Mouse (Mus musculus): ENCODE results near the gene Ttll5. TPM values are rescaled to one million over a fixed set of nuclear protein-coding genes. Genes with fewer than 3 reads are reported as not detected.
A peak's percentile ranks its signal among the peaks of the same experiment; 100 is the strongest.

Ttll5 gene
- total RNA-seq, 2 experiments from 2014 or later, result 41.5 to 46.8 TPM

DNA sequence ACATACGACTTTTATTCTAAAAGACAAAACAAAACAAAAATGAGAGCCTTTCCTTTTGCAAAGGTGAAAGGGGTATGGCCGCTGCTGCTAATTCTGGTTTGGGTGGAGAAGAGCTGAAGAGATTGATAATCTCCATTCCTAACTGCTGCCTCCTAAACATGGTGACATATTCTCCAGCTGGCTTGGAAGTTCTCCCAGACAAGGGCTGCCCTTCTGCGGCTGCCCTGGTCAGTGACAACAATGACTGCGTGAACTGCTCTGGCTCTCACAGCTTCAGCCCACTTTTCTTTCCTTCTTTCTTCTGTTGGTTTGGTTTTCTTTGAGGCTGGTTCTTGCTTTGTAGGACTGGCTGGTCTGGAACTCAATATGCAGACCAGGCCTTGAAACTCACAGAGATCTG, 163.7 kb downstream of the Ttll5 start:
- DNase-seq (ENCODE audit: low spot score in 2 of 2), result no peak
- intact Hi-C loops (cut with DNase I), result no loop called here

DNA sequence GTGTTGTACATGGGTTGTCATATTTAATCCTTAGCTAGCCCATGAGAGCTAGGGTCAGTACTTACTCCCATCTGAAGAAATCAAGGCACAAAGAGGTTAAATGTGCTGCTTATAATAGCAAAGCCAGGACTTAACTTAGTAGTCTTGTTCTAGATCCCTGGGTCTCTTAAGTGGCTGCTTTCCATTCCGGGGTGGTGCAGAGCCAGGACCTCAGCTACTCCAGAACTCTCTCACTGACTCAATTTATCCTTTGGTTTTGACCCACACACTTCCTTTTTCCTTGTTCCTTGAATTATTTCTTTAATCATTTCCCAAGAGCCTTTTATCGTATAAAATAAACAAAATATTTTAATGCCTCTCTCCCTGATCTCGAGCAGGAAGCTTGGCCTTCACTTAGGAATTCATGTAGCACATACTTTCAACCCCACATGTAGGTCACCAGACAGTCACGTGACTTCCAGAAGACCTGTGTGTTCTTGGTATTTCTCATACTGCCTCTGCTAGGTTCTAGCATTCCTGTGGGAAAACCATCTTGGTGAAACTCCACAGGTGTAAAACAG, 164.4 kb downstream of the Ttll5 start:
- intact Hi-C loops (cut with DNase I), result no loop called here
- no peak for DNase-seq (ENCODE audit: low spot score in 2 of 2)

DNA sequence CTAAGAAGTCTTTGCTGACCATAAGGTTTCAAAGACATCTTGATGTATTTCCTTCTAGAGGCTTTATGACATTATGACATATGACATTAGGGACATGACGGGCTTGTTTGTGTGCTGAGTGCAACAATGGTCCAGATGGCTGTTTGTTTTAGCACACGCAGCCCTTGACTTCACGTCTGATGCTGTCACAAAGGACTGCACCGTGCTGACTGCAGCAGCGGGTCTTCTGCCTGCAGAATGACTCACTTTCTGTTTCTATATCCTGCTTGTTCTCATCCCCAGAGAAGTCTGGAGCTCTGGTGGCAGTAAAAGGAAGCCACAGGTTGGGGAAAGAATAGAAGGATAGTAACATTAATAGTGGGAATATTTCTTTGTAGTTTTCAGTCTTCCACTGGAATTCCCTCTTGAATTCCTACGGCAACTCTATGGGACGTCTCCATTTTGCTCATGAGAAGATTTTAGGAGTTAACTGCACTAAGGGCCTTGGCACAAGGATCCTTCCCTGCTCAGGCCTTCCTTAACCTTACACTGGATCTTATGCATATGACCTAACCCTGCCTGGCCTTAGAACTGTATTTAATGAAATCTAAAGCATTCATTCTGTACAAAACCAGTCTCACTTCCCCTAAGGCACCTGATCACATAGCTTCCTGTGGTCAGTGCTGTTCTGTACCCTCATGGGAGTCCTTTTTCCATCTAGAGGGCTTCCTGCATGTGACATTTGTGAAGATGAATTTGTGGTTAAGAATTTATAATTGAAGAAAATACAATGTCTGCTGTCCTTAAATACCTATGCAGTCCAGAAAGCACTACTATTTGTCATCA, 167.8 kb downstream of the Ttll5 start:
- DNase-seq (ENCODE audit: low spot score in 2 of 2), result no peak
- intact Hi-C loops (cut with DNase I), result no loop called here

DNA sequence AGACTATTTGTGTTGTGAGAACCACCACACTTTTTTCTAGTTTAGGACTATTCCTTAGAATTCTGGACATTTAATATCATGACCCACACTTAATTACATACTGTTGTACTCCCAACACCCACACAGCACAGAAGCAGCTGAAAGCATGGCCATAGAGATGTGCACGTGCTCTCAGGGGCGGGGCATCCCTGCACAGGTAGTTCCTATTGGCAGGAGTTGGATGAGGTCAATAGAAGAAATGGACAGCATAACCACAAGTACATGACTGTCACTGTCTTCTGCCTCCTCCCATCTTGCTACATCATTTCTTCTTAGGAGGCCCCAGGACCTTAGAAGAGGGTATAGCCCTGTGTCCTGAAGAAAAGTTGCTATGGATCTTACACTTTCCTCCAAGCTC, 168.4 kb downstream of the Ttll5 start:
- intact Hi-C loops (cut with DNase I), result no loop called here
- DNase-seq (ENCODE audit: low spot score in 2 of 2), result no peak

DNA sequence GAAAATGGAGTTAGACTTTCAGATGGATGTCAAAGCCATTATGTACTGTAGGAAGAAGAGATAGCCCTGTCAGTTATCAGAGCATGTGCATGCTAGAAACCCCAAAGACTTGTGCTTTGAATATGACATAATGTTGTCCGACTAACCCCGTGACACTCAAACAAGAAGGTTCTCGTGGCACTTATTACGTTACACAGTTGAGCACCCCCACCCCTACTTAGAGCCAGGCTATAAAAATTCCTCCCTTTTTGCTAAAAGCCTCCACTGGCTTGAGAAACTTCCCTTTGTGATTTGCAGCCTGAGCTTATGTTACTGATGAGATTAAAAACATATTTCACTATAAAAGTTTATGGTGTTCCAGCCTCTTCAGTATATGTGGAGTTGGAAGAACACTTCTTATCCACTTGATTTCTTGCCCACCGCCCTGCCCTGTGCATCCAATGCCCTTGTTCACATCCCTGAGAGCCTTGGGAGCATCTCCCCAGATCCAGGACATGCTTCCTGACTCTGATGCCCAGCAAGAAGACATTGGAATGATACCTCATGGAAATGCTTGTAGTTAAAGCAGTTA, 169.4 kb downstream of the Ttll5 start:
- DNase-seq (ENCODE audit: low spot score in 2 of 2), result no peak
- intact Hi-C loops (cut with DNase I), result no loop called here

DNA sequence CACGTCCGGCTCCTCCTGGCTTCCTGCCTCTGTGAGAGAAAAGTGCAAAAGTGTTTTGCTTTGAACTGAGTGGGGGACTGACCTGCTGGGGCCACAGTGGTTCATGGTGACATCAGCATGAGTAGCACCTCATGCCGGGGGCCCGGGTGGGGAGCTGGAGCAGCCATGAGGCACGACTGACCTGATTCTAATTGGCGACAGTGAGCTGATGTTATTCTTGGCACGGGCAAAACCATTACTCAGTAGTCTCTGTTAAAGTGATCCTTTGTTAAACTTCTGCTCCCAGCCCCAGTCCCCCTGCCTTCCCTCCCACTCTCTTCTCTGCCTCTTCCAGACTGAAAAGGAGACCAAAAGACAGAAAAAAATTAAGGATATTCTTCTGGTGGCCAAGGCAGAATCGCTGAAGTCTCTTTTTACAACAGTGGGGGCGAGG, 176.2 kb downstream of the Ttll5 start:
- peak; percentile 15 to 55 for DNase-seq (ENCODE audit: low spot score in 2 of 2)
- intact Hi-C loops (cut with DNase I), result no loop called here

DNA sequence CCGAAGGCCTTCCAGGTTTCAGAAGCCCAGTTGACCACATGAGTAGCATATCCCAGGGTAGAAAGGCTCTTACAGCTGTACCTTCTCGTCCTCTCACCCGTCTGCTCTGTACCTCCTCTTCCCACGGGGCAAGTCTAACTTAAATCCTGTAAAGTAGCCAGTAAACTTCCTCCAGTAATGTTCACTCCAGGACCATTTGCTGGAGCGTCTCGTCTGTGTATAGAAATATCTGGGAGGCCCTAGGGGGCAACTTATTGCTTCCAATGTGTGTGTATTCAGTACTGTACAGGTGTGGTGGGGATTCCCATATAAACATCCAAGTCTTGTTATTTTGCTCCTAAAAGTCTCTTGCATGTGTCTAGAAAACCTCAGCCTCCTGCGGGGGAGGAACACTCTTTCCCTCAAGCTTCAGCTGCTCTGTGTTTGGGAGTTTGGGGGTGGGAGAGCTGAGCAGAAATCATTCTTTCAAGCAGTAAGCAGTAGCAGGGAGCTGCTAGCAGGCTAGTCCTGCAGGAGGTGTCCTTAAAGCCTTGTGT, 176.7 kb downstream of the Ttll5 start:
- peak; percentile 60 to 70 for DNase-seq (ENCODE audit: low spot score in 2 of 2)
- intact Hi-C loops (cut with DNase I), result no loop called here

DNA sequence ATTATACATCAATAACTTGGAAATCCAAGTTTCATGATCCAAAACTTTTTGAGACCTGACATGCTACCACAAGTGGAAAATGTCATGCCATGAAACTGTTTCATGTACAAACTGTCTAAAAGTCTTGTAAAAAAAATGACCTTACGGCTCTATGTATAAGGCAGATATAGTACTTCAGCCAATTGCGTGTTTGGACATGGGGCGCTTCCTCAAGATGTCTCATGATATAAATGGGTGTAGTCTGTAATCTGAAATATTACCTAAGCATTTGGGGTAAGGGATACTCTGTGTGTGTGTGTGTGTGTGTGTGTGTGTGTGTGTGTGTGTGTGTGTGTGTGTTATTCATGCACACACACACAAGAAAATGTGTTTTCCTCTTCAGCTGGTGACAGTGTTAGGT, 180.2 kb downstream of the Ttll5 start:
- intact Hi-C loops (cut with DNase I), result no loop called here
- DNase-seq (ENCODE audit: low spot score in 2 of 2), result no peak

DNA sequence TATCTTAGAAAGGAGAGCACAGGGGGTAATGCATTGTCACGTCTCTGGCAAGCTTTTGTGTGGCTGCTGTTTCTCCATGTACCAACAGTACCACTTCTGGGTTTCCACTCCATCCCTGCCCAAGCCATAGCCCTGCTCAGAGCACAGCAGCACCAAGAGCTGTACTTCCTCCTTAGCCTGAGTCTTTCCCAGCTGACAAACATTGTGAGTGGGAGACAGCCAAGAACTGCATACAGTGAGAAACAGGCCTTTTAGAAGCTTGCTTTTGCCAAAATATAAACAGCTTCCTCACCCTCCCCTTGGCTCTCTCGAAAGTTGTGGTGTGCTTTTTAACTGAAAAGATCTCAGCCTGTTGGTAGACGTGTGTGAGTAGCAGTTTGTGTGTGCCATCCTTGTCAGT, 182.9 kb downstream of the Ttll5 start:
- no peak for DNase-seq (ENCODE audit: low spot score in 2 of 2)
- intact Hi-C loops (cut with DNase I), result no loop called here

DNA sequence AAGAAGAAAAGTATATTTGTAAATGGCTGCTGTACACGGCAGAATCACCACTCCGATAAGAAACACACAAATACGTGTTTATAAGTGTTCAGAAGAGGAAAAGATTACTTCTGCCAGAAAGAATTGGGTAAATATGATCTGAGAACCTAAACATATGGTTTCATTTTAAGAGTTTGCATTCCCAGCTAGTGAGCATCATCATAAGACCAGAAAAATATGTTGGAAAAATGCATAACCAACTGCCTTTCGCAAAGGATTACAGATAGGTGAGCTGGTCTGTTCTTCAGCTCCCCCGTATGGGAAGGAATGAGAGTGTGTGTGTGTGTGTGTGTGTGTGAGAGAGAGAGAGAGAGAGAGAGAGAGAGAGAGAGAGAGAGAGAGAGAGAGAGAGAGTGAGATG, 186.2 kb downstream of the Ttll5 start:
- no peak for DNase-seq (ENCODE audit: low spot score in 2 of 2)
- intact Hi-C loops (cut with DNase I), result no loop called here

DNA sequence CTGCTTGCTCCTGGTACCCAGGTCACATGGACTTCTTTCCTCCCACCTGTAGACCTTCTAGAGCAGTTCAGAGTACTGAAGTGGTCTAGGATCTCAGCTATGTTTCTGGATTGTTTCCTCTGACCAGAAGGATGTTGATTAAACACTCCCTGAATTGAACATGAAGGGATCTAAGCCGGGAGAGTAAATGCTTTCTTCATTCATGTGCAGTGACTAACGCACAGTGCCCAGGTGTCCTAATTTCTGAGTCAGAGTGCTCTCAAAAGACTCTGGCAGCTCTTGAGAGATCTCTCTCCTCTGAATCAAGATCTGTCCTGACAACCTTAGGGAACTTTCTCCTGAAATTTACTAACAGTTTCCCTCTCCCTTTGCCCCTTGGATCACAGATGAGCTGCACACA, 187.7 kb downstream of the Ttll5 start:
- no peak for DNase-seq (ENCODE audit: low spot score in 2 of 2)
- intact Hi-C loops (cut with DNase I), result no loop called here

DNA sequence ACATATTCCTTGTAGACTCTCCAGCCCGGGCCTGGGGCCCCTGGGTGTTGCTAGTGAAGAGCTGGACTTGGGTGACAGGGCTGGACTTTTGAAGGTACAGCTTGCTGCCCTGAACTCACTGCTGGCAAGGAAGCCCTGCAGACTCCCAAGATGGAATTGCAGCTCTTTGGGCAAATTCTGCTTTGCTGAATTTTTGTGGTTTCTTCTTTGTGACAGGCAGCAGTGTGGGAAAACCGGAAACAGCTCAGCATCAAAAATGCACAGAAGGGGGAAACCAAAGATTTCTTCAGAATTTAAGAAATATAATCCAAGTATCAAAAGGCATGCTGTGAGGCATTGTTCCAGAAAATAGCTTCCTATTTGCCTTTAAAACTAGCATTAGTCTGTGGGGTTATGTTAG, 189.7 kb downstream of the Ttll5 start:
- no peak for DNase-seq (ENCODE audit: low spot score in 2 of 2)

DNA sequence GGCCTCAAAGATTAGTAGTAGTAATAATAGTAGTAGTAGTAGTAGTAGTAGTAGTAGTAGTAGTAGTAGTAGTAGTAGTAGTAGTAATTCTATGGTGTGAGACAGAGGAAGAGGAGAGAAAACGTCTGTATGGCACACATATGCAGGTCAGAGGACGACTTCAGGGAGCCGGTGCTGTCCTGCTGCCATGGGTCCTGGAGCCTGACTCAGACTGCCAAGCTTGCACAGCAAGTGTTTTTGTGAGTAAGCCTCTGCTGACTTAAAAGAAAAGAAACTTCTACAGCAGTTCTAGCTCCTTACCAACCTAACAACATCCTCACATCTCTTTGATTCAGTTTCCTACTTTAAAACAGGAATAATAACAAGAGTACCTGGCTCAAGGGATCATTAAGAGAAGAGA, 190.2 kb downstream of the Ttll5 start:
- intact Hi-C loops (cut with DNase I), result no loop called here
- no peak for DNase-seq (ENCODE audit: low spot score in 2 of 2)

More for the DNA sequence above, 189.7 kb downstream of the Ttll5 start:
- intact Hi-C loops (cut with DNase I), result no loop called here

DNA sequence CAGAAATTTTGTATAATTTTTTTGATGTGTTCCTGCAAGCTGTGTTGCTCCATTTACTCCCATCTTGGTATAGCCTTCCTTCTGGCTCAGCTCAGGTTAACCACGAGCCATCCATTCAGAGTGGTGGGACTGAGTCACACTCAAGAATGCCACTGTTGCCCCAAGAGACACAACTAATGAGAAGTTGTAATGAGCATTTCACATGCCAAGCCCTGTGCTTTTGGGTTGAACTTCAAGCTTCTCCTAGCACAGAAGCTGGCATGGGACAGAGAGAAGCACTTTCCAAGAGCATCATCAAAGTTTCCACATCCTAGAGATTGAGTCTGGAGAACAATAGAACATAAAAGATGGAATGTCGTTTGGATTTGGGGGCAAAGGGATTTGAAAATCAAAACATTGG, 190.7 kb downstream of the Ttll5 start:
- intact Hi-C loops (cut with DNase I), result no loop called here
- DNase-seq (ENCODE audit: low spot score in 2 of 2), result no peak

DNA sequence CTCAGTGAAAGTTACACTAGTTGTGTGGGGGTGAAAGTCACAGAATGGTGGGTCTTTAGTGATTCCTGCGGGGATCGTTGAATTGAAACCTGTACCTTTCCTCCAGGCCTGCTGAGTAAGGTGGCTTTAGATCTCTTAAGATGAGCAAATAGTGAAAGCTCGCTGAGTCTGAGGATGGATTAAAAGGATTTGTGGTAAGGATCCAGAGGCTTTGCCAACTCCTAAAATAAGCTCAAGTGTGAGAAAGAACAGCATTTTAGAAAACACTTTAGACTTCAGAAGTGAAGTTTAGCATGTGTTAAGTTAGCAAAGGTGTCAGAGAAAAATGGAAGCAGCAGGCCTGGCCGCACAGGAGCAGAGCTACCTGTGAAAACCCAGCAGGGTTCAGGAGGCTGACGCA, 192.9 kb downstream of the Ttll5 start:
- intact Hi-C loops (cut with DNase I), result no loop called here
- DNase-seq (ENCODE audit: low spot score in 2 of 2), result peak in 1 of 2 experiments; percentile 41

DNA sequence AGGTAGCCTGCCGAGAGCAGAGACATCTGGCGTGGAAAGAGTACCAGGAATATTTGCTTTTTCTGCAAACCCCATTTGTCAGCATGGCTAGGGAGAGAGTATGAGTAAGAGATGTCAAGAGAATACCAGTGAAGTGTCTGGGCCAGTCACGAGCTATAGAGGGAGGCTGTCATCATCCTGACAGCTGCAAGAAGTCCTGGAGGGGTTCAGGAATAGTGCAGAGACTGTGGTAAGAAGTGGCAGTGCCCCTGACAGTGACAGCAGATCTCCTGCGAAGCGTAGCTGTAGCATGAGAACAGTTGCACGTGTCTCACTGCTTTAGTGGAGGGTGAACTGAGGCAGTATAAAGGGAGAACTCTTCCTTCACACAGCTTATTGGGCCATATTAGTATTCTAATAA, 197.1 kb downstream of the Ttll5 start:
- intact Hi-C loops (cut with DNase I), result loop anchor here (5.0 kb wide), 1 partner anchor 56 kb away; the partner anchor contains the start of gene Tgfb3
- no peak for DNase-seq (ENCODE audit: low spot score in 2 of 2)

DNA sequence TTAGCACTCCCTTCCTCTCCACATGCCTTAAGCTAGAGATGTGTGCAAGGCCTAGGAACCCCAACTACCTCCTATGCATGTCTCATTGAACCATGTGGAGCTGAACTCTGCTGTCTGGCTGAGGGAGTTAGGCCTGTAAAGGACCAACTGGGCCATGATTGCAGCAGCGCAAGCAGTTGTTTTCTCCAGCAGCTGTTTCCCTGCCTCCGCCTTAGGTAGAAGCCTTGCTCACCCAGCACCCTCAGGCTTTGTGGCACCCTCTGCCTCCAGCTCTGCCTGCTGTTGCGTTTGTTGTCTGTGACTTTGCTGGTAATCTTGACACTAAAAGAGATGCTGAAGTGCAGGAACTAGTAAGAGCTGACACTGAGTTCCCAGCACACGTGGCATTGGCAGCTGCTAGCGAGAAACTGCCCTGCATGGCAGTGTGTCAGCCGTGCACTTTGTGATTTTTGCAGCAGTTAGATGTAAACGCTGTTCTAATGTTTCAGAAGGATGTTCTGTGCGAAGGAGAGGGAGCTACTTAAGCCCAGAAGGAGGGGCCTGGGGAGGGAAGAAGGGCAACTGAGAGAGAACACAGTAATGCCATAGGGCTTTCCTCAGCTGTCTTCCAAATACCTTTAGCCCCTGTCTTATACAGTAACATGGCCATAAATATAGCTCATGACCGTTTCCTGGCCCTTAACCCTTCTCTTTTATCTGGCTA, 198.0 kb downstream of the Ttll5 start:
- intact Hi-C loops (cut with DNase I), result loop anchor here (5.0 kb wide), 1 partner anchor 55 kb away; the partner anchor contains the start of gene Tgfb3
- DNase-seq (ENCODE audit: low spot score in 2 of 2), result no peak

DNA sequence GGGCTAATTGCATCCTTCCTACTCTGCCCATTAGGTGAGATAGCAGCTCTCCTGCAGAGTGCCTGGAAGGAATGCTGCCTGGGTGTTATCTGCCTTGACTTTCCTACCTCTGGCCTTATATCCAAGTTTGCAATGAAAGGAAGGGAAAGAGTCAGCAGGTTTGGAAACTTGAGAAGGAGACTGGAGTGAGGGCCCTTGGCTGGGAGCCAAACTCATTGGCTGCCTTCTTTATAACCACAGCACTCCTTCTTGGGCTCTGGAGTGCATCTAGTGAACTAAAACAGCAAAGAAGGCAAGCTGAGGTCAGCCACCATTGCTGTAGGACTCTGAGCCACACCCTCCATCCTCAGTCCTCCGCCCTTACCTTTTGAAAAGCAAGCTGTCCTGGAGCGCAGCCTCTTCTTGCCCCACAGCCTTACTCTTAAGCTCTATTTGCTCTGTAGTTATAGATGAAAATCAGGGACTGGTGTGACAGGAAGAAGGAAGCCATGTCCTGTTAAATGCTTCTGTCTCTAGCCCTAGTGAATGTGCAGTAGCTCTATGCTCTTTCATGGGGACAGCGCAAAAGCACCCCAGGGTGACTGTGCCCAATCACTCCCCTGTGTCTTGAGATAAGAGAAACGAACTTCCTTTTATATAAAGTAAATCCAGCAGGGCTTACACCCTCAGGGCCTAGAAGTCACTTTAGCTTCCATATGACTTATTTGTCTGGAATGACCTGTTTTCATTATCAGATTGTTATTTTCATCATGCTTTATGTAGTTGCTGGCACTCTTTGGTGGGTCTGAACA, 198.8 kb downstream of the Ttll5 start:
- intact Hi-C loops (cut with DNase I), result loop anchor here (5.0 kb wide), 1 partner anchor 54 kb away; the partner anchor contains the start of gene Tgfb3
- DNase-seq (ENCODE audit: low spot score in 2 of 2), result no peak

DNA sequence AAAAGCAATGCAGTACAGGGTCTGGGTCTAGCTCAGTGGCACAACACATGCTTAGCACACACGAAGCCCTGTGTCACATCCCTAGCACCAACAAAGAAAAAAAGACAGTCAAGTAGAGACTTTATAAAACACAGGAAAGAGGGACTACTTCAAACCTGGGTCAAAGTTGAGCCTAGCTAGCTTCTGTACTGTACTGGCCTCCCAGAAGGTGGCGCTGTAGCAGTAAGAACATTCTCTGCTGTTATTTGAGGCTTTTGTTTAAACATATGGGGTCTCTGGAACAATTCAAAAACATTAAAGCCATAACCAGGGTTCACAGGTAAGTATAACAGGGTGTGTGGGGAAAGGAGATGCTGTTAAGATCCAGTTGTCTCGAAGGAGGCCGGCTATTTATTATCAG, 200.0 kb downstream of the Ttll5 start:
- DNase-seq (ENCODE audit: low spot score in 2 of 2), result peak in 1 of 2 experiments; percentile 38
- intact Hi-C loops (cut with DNase I), result loop anchor here (5.0 kb wide), 1 partner anchor 53 kb away; the partner anchor contains the start of gene Tgfb3

Measured in left cerebral cortex, postnatal 14 days (tissue).